Mouse (Mus musculus) cerebellum, adult 2 months (tissue): ENCODE results near the gene Adgrl1. TPM values are rescaled to one million over a fixed set of nuclear protein-coding genes. Genes with fewer than 3 reads are reported as not detected.
A peak's percentile ranks its signal among the peaks of the same experiment; 100 is the strongest.

Experiments used
- DNase-seq, 2 experiments: peaks; one replicate each; pipeline ENCODE4 v3.0.0; 2021
- H3K27ac ChIP-seq: fragments of 200-500 bp; 2 replicates; pipeline ENCODE4 v1.5.1; 2012; ENCODE audit warnings: low read length, control low read depth, inconsistent platforms; ENCODE audit not compliant: insufficient read depth
- H3K27me3 ChIP-seq: fragments of 200-500 bp; 2 replicates; pipeline ENCODE4 v1.6.1; 2012; ENCODE audit warnings: inconsistent platforms, mild to moderate bottlenecking, low read length, moderate library complexity; ENCODE audit not compliant: control insufficient read depth, insufficient read depth
- H3K4me1 ChIP-seq: fragments of 200-500 bp; 2 replicates; pipeline ENCODE4 v1.6.1; 2011; ENCODE audit warnings: low read length; ENCODE audit not compliant: control insufficient read depth, insufficient read depth
- H3K4me3 ChIP-seq: fragments of 200-500 bp; replicated peaks from 2 replicates; pipeline ENCODE3; 2011; ENCODE audit warnings: mild to moderate bottlenecking, low read depth, low read length, control low read depth; ENCODE audit not compliant: insufficient read depth
- CTCF ChIP-seq: fragments of 200-500 bp; IDR thresholded peaks from 2 replicates; pipeline ENCODE4 v1.5.1; 2011; ENCODE audit warnings: low read depth, mild to moderate bottlenecking, control low read depth, low read length, moderate library complexity, borderline replicate concordance; ENCODE audit not compliant: insufficient read depth
- POLR2A ChIP-seq: fragments of 200-500 bp; IDR thresholded peaks from 2 replicates; pipeline ENCODE4 v1.6.1; 2011; ENCODE audit warnings: low read length, control low read depth, borderline replicate concordance; ENCODE audit not compliant: insufficient read depth
- WGBS: fragments of 180-500 bp; shearing (Covaris S2); methylation state at CpG from one replicate; pipeline ENCODE4 v1.1.7; 2018; 5-methylcytosine and 5-hydroxymethylcytosine counted together
- polyA plus RNA-seq: library from polyadenylated mRNA; depleted of rRNA; stranded (reverse); fragments of >200 nt; gene quantifications from 2 replicates; pipeline ENCODE4 v1.2.3, GENCODE M21; 2012

Gene Adgrl1
- polyA plus RNA-seq, 1 experiment, result 164 TPM

- Histone ChIP-seq H3K27me3 (no peaks in the 10 kb centered on the region), H3K27ac (no peak overlapping the region), H3K4me3 (peak overlapping the region; percentile 67), H3K4me1 (no peaks in the 10 kb centered on the region)
- no peak for TF ChIP-seq CTCF
- no peak for TF ChIP-seq POLR2A
- DNase-seq, result no peak
- WGBS, result 2% methylated on average over 14 of the region's 14 CpGs
These were observed 54.8 kb downstream of the Adgrl1 start for GRCm38 (mm10) chr8:83954749-83955105.

GRCm38 (mm10) chr8:83955106-83955957 lies 55.4 kb downstream of the Adgrl1 start, which contains the start of the genes Gm10644 and Asf1b:
Gene Gm10644 (minus strand): TSS chr8:83955205.
Gene Asf1b (plus strand): TSS chr8:83955507.
- Histone ChIP-seq H3K27ac (no peak within 1 kb of the TSS), H3K27me3 (no peaks in the 10 kb centered on the region), H3K4me1 (no peaks in the 10 kb centered on the region), H3K4me3 (peak within 1 kb of the TSS; percentile 67)
- WGBS, result 1% methylated on average over 75 of the region's 75 CpGs
- DNase-seq, result peak; percentile 98 to 100
- TF ChIP-seq CTCF (peak; percentile 82), POLR2A (no peak)

DNA sequence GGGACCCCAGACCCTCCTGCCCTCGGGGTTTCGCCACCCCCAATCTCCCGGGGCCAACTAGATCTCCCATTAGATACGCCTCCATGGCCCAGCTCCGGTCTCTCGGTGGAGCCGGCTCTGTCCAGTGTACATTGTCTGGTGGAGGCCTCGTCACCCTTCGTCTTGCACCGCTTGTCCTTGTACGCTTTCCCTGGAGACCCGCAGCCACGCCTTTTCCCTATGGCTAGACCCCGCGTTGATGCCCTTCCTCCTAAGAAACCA lies 56.0 kb downstream of the Adgrl1 start:
- H3K27me3 ChIP-seq, result no peaks in the 10 kb centered on the region
- WGBS, result 2% methylated on average over 15 of the region's 15 CpGs
- TF ChIP-seq CTCF, result no peak
- TF ChIP-seq POLR2A, result no peak
- H3K4me1 ChIP-seq, result no peaks in the 10 kb centered on the region
- H3K4me3 ChIP-seq, result peak overlapping the region; percentile 61
- DNase-seq, result no peak
- H3K27ac ChIP-seq, result no peak overlapping the region

DNA sequence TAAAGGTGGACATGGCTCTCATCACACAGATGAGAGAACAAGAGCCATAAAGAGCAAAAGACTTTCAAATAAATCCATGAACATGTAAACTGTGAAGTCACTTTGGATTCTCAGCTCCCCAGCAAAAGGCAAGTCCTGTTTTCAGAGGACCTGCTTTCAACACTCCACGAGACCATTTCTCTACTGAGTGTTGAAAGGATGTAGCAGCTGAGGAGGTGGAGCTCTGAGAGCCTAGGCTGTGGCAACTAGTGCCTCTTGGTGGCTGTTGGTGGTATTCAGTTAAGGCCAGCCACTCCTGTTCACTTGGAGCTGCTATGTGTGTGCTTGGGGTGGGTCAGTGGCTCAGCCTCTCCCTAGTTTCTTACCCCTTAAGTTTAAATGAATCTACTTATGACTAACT lies 56.9 kb downstream of the Adgrl1 start:
- TF ChIP-seq POLR2A (no peak), CTCF (peak; percentile 40; the same call in 1 of the 2 replicates)
- 0% methylated on average over 1 of the region's 1 CpGs for WGBS
- H3K27me3 ChIP-seq, result no peaks in the 10 kb centered on the region
- H3K27ac ChIP-seq, result no peak overlapping the region
- H3K4me3 ChIP-seq, result no peak overlapping the region
- H3K4me1 ChIP-seq, result no peaks in the 10 kb centered on the region
- no peak for DNase-seq

- H3K4me3 ChIP-seq, result no peak overlapping the region
- WGBS, result 85% methylated on average over 5 of the region's 5 CpGs
- TF ChIP-seq POLR2A (no peak), CTCF (no peak)
- H3K4me1 ChIP-seq, result no peaks in the 10 kb centered on the region
- H3K27me3 ChIP-seq, result no peaks in the 10 kb centered on the region
- no peak overlapping the region for H3K27ac ChIP-seq
- DNase-seq, result no peak
These were observed 64.3 kb downstream of the Adgrl1 start for GRCm38 (mm10) chr8:83964015-83964765.

- Histone ChIP-seq H3K27ac (no peak overlapping the region), H3K4me3 (no peak overlapping the region), H3K4me1 (no peaks in the 10 kb centered on the region), H3K27me3 (no peaks in the 10 kb centered on the region)
- no peak for DNase-seq
- TF ChIP-seq CTCF (no peak), POLR2A (no peak)
- WGBS, result 98% methylated on average over 7 of the region's 7 CpGs
These were observed 67.8 kb downstream of the Adgrl1 start for GRCm38 (mm10) chr8:83967701-83968100.

- Histone ChIP-seq H3K4me1 (peaks cover 4% of the 10 kb centered on the region; the same call in 1 of the 2 replicates), H3K27me3 (no peaks in the 10 kb centered on the region), H3K27ac (no peak overlapping the region), H3K4me3 (no peak overlapping the region)
- TF ChIP-seq POLR2A (no peak), CTCF (no peak)
- WGBS, result 73% methylated on average over 4 of the region's 4 CpGs
- no peak for DNase-seq
These were observed 71.2 kb downstream of the Adgrl1 start for GRCm38 (mm10) chr8:83971121-83971520.

- no peak for TF ChIP-seq CTCF
- H3K4me3 ChIP-seq, result no peak overlapping the region
- DNase-seq, result no peak
- 80% methylated on average over 6 of the region's 6 CpGs for WGBS
- H3K27me3 ChIP-seq, result no peaks in the 10 kb centered on the region
- peaks cover 4% of the 10 kb centered on the region for H3K4me1 ChIP-seq
- H3K27ac ChIP-seq, result no peak overlapping the region
These were observed 71.8 kb downstream of the Adgrl1 start for GRCm38 (mm10) chr8:83971661-83972060.
